Mouse (Mus musculus) frontal cortex, postnatal 10 days (tissue): Measurements from ENCODE around the gene Ank2.

Experiments
- DNase-seq, 2 experiments: peaks; one replicate each; pipeline ENCODE4 v3.0.0; 2022; ENCODE audit warnings: low spot score in 2 of 2, mixed read lengths in 1 of 2

The Ank2 gene

DNA sequence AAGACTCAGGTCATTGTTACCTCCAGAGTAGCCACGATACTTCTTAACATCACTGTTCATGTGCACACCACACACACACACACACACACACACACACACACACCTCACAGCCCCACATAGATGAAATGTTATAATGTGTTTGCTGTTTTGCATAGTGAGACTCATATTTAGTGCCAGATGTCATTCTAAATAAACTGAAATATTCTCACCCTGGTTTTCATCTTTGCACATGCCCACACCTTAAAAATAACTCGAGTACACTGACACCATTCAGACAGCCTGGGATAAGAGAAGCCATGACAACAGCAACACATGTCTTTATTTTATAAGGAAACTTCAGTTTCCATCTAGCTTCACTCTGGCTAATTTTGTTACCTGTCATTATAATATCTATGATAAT is 312.1 kb downstream of the Ank2 start:
- no peak for DNase-seq

DNA sequence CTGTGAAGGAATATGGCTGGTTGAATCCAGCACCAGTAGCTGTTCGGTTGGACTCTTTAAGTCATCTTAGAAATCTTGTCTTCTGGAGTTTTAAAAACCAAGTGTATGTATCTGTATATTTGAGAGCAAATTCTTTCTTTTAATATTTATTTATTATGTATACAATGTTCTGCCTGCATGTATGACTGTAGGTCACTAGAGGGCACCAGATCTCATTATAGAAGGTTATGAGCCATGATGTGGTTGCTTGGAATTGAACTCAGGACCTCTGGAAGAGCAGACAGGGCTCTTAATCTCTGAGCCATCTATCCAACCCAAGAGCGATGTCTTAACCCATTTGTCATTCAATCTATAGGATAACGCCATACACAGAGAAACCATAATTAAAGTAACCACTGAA is 312.9 kb downstream of the Ank2 start:
- no peak for DNase-seq

DNA sequence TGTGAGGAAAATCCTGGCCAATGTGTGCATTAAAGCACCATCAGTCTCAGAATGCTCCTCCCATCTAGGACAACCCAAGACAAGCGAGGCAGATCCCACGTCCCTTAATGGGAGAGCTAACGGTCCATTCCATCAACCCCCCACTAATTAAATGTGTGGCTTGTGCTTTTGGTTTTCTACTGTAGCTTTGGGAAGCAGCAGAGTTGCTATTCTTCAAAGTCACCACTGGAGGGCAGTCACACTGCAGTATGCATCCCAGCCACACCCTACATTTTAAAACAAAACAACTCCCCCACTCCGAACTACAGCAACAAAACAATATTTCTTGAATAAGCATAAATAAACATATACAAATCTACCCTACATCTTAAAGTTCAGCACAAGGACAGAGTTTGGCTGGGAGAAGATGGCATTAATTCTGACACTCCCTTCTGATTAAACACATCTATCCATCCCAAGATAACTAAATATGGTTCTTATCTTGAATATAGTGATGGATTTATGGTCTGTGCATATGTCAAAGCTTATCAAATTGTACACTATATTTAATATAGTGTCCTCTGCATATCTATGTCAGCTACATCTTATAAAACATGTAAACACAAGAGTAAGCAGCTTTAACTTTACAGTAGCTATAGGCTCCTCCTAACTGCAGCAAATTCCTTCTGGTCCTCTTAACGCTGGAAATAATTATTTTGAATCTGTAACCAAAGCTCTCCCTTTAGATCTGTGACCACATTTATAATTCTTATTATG is 315.0 kb downstream of the Ank2 start:
- DNase-seq: no peak

DNA sequence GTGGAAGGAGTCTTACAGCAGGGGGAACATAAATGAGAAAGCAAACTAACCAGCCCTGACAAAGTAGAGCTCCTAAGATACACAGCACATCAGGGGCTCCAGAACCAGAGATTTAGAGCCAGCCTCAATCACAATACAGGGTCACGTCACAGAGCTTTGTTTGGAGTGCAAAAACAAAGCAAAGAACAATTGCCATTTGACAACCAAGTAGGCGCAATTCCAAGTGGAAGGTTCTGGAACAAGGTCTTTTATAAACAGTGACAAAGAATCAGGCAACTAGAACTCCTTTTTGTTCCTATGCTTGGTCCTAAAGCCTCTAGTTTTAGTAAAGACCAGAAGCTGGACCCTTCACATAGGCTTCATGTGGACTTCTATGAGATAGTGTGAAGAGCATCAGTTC is 326.5 kb downstream of the Ank2 start:
- DNase-seq: no peak

DNA sequence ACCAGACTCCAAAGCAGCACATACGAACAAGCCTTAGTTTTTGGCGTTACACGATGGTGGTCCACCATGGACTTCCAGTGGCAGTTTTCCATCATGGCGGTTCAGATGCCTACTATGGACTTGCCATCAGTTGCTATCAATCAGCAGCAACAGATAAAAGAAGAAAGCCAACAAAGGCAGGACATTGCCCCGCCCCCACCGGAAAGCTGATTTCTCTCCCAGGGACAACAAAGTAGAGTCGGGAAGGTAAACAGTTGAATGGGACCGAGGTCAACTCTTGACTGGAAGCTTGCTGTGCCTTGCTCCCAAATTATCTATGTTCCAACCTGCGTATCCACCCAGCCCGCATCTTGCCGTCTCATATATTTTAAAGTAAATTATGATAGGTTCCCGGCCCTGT is 328.9 kb downstream of the Ank2 start:
- DNase-seq: no peak

DNA sequence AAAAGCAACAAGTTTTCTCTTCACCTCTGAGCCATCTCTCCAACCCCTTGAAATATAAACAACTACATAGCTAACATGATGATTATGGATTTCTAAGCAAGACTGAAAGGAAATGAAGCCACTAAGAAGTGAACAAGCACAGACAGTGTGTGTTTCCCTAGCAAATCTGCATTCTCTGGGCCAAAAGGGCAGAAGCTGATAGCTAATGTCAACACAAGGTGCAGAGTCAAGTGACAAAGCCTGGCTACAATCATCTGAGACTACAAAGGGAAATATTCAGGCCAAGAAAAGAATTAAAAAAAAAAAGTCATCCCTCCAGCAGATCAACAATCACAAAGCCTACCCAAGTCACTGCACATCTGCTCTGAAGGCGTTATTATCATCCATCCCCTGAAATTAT is 330.0 kb downstream of the Ank2 start:
- no peak for DNase-seq

DNA sequence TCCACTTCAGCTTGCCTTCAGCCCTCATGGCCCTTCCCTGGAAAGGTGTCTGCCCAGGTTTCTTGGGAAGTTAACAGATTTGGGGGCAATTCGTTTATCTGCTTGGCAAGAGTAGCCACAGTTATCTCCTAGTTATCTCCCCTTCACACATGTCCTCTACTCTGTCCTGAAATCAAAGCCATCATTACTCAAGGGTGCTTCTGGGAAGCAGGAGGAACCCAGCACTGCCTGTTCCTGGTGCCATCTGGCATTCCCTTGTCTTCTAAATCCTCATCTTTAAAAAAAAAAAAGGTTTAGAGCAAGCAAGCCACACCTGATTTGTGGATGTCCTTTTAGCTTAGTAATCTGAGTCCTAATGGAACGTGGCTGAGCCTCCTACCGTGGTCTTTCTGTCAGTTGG is 335.4 kb downstream of the Ank2 start:
- no peak for DNase-seq

DNA sequence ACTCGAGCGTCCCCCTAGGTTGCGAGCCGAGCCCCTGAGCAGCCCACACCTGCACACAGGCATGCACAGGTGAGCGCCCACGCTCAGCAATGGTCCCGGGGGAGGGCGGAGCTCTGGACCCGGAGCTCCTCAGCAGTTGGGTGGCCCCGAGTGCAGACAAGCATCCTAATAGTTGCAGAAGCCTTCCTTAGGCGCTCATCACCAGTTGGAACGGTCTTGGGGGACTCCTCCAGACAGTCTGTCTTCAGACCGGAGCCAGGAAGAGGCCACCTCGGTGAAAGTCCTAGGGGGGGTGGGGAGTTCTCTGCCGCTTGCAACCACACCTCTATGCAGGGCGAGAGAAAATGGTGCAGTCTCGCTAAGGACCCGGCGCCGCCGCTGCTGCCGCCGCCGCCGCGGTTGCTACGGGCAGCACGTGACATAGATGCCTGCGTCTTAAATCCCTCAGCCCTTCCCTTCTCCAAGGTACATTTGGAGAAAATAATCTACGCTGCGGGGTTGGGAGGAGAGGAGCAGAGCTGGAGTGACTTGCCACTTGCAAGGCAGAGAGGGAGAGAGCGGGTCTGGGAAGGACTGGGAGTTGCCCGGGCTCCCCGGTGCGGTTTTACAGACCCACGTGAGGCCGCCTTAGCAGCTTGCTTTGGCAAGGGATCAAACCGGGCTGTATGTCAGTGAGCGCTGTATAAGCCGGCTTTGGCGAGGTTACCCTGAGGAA is 337.0 kb downstream of the Ank2 start:
- DNase-seq: peak; percentile 68 to 81

DNA sequence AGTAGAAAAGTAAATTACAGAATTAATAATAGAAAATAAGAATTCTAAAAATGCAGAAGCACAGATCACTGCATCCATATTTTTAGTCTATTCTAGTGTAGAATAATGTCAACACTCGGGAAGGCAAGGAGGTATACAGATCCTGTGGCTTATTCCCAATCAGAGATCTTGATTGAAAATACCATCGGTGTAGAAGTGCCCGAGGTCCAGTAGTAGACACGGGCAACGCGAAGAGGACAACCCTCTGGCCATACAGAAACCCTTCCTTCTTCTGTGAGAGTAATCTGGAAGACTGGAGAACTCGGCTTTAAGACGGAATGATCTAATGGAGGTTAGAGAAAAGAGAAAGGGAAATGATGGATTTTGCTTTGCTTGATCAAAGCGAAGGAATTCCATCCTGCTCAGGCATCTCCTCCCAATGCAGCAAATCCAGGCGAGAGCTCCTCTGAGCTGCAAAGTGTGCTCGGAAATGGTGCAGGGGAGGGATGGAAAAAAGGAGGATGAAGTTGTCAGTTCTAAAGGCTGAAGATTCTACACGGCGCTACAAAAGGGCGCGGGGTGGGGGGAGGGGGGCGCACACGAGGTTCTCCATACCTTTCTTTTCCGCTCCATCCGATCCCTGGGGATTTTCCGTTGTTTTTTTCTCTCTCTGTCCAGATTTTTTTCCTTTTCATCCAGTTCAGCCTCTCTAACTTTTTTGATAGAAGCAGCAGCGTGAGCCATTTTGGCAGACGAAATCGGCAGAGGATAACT is 337.9 kb downstream of the Ank2 start:
- DNase-seq: no peak

DNA sequence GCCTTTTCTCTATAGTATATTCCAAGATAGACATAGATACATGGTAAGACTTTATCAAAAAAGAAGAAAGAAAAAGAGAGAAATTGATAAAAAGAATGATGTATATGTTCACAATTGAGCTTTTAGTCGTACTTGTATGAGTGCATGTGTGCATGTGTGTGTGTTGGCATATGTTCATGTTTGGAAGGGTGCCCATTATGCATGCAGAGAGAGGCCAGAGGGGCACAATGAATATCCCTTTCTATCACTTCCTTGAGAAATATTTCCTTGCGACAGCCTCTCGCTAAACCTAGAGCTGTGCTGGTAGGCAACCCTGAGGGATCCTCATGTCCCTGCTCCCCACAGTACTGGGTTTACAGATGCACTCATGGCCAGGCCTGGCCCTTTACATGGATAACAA is 341.4 kb downstream of the Ank2 start:
- DNase-seq: no peak

DNA sequence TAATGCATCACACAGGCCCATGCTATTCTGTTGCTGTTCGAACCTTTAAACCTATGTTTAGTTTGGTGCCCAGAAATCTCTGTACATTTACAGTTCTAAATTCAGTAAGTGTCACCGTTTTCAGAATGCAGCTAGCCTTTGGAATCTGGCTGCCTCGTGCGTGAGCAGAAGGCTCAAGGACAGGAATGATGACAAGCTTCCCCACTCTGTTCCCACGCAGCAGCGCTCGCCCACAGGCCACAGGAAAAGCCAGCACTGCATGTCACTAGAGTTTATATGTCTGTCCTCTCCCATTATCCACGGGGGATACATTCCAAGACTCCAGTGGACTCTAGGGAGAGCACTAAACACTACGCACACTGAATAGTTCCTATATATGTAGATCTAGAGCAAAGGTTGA is 343.1 kb downstream of the Ank2 start:
- DNase-seq: no peak

DNA sequence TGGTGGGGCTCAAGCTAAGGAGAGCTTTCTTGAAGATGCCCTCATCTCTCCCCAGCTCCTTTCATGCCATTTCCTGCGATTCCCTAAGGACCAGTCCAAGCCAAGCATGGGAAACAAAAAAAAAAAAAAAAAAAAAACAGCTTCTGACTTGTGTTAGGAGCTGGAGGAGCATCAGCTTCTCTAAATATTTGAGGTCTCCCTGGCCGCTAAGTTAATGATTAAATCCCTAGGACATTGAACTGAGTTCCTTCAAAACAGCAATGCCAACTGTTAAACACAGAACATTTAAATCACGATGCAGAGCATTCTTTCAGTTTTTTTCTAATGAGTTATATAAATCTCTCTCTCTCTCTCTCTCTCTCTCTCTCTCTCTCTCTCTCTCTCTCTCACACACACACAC is 345.3 kb downstream of the Ank2 start:
- no peak for DNase-seq

DNA sequence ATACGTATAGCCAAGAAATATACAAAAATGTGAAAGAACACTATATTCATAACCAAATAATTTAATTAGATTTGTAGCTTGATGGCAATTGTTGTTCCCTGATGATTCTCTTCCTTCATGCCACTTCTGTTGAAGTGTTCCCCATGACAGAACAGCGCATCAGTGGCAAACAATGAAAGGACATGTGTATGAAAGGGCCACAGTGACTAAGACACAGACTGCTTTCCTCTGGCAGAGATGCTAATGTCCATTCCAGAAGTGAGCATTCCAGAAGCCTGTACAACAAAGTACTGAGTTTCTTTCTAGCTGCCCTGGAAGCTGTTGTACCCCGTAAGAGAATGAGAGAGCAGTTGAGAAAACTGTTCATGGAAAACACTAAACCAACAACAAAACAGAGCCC is 345.7 kb downstream of the Ank2 start:
- no peak for DNase-seq

DNA sequence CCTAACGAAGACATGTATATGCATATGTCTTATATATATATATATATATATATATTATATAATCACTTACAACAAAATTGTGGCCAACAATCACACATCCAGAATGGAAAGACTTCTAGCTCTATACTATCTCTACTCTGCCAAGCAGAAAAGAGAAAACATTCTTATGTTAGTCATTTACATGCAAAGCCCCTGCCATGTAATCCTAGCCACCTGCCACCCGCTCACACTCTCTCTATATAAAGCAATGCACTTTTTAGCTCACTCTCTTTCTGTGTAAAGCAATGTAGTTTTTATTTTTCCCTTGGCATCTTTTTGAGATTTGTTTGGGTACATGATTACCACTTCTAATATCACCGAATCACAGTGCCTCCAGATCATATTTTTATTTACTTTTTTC is 350.5 kb downstream of the Ank2 start:
- DNase-seq: no peak

DNA sequence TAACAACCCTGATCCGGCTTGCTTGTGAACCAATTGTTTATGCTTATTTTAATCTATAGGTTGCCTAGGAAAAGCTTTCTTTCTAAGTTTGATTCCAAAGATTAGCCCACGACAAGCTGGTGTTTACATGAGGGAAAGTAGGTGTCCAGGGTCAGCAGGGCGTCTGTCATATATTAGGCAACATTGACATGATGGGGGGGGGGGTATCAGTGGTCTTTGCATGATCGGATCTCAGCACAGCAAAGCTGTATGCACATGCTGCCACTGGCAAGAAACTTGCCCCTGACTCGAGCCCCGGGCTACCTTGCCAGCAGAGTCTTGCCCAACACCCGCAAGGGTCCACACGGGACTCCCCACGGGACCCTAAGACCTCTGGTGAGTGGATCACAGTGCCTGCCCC is 358.6 kb downstream of the Ank2 start:
- no peak for DNase-seq

DNA sequence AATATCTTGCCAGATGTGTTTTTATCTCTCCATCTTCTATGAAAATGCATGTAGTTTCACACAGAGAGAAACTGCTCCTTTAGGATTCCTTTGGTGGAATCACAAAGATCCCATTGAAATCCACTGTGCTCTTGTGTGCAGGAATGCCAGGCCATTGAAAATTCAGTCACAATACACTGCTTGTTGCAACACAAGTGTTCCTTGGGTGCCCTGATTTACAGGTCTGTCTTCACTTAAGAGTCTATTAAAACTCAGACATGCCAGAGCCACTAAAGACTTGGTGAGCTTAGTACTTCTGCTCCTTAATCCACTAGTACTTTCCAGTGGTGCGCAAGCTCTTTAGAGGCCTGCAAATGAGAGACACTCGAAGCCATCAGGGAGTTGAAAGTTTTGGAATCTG is 359.5 kb downstream of the Ank2 start:
- no peak for DNase-seq

DNA sequence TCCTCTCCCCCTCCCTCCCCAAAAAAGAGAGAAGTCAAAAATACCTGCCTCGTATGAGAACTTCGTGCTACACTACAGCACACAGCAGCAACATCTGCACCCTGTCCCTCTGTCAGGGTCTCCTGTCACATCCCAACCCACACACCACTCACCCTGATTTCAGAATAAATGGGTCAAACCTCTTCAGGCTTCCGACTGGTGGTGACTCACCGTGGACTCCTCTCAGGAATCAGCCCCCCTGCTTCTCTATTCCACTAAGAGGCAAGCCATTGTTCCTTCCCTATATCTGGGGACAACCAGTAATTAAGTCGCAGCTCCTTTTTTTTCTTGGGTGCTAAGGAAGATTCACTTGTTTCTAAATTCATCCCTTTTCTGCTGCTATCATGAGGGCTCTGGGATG is 361.6 kb downstream of the Ank2 start:
- no peak for DNase-seq

DNA sequence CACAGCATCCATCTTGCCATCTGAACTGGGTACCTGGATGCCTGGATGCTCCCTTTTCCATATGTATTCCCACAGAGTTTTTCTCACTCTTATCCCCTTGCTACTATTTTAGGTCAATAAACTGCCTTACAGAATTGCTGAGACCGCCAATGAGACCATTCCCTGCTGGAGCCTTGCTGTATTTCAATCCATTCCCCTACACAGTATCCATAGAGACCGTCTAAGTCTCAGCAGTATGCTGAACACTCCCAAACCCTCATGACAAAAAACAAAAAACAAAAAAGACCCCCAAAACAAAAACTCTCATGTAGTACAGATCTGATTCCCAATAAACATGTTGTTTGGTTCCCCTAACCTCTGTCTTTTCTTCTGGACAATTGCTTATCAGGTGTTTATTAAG is 365.1 kb downstream of the Ank2 start:
- no peak for DNase-seq

DNA sequence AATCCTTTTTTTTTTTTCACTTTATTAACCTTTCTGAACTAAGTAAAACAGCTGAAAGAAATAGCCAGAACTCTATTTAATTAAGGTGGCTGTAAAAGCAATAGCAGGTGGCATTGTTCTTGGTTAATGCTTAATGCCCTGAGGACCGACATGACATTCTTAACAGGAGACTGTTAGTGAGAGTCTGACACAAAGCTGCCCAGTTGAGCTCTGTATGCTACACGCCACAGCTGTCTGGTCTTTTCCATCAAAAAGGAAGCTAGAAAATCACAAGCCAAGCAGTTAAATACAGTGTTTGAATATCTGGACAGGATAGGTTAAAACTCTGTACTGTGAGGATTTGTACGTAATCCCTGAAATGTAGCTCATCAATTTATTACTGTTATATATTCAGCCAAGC is 368.1 kb downstream of the Ank2 start:
- no peak for DNase-seq

DNA sequence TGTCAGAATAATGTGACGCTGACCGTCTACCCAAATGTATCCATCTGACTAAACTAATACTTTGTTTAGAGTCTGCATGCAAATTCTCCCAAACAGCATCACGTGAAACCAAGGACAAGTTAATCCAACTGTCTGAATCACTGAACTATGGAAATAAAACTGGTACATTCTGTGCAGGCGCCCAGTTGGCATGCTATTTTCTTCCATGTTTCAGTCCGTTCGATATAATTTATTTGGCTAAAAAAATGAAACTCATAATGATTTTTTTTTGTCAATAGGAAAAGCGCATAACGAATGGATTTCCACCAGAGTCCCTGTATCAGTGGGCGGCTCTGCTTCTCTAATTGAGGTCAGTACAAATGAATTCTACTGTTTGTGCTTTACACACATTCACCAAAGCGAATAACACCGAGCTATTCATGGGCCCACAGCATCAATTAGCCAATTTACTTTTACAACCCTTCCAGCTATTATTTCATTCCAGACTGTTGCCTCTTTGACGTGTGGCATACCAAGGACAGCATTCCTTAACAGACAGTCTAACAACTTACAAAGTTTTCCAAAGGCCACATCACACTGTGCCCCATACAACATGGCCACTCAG is 368.9 kb downstream of the Ank2 start:
- no peak for DNase-seq

DNA sequence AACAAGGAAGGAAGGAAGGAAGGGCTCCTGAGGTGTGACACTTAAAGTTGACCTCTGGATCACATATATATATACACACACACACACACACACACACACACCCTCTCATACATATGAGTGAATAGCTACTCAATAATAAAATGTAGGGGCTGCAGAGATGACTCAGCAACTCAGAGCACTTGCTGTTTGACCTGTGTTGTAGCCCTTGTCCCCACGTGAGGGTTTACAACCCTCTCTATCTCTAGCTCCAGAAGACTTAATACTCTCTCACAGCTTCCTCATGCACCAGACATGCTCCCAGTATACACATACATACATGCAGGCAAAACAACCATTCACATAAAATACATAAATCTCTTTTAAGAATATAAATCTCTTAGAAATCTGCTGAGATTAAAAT is 369.4 kb downstream of the Ank2 start:
- no peak for DNase-seq

DNA sequence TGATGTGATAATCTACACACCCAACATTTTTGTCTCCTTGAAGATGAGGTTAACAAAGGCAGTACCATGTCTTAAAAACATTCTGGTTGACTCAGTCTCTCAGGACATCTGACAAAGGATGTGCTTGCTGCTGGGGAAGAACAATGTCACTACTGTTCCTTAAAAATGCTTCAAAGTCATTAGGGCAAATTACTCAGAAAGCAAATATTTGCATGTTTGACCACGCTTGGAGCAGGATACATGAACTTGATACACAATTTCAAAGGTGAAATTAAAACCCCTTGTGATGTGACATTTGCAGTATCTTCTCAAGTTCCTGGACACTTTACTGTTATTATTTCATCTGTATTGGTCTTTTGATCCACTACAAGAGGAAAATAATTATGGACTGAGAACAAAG is 371.5 kb downstream of the Ank2 start:
- no peak for DNase-seq

DNA sequence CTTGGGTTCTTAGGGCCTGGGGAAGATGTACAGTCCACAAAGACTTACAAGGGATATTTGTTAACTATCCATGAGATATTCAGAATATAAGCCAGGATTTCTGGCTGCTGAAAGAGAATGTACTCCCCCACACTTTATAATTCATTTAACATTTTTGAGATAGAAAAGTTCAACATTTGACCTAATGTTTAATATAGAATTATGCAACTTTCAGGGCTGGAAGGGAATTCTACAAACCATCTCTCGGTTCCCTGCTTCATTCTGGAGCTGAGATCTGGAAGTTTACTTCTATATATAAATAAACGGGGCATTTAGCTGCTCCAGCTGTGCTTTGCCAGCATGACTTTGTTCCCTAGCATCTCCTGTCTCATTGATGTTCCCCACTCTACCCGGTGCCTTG is 372.9 kb downstream of the Ank2 start:
- no peak for DNase-seq
